Mouse (Mus musculus) adrenal gland, adult (tissue): ENCODE results near the gene Agl.
A peak's percentile ranks its signal among the peaks of the same experiment; 100 is the strongest.
"Not testable (repeated sequence)": the region's sequence is repeated elsewhere in the genome, so short reads cannot be mapped to it uniquely, and the experiment has no call there.

Experiments used
- DNase-seq, 2 experiments: peaks; one replicate each; pipeline ENCODE4 v3.0.0; 2022 to 2023; ENCODE audit warnings: low spot score in 1 of 2; ENCODE audit not compliant: inconsistent age in 2 of 2

Gene Agl

GRCm38 (mm10) chr3:116751191-116751860, 56.6 kb downstream of the Agl start:
- DNase-seq = peak in 1 of 2 experiments; percentile 74

- peak; percentile 16 to 55 for DNase-seq
Observed at GRCm38 (mm10) chr3:116748391-116749170, 59.4 kb downstream of the Agl start.

- DNase-seq = not testable (repeated sequence)
Observed at GRCm38 (mm10) chr3:116747648-116748047, 60.3 kb downstream of the Agl start.

GRCm38 (mm10) chr3:116740963-116741362, 67.0 kb downstream of the Agl start:
- DNase-seq = no peak

GRCm38 (mm10) chr3:116740106-116740505, 67.9 kb downstream of the Agl start:
- no peak for DNase-seq

- peak in 1 of 2 experiments; percentile 74 for DNase-seq
Observed at GRCm38 (mm10) chr3:116737326-116737731, 70.6 kb downstream of the Agl start.

GRCm38 (mm10) chr3:116729483-116730174, 78.3 kb downstream of the Agl start:
- no peak for DNase-seq

GRCm38 (mm10) chr3:116726807-116727206, 81.2 kb downstream of the Agl start:
- DNase-seq = no peak

- no peak for DNase-seq
Observed at GRCm38 (mm10) chr3:116723496-116724481, 84.2 kb downstream of the Agl start.

- DNase-seq = no peak
Observed at GRCm38 (mm10) chr3:116722980-116723379, 85.0 kb downstream of the Agl start.

- no peak for DNase-seq
Observed at GRCm38 (mm10) chr3:116718951-116719350, 89.0 kb downstream of the Agl start.

- DNase-seq = peak in 1 of 2 experiments; percentile 24
Observed at GRCm38 (mm10) chr3:116713031-116713430, 94.9 kb downstream of the Agl start.

- DNase-seq = no peak
Observed at GRCm38 (mm10) chr3:116712436-116712881, 95.5 kb downstream of the Agl start, which contains the start of gene Slc35a3. Gene Slc35a3, minus strand, starts transcription at chr3:116712831.

- DNase-seq = peak; percentile 85 to 96
Observed at GRCm38 (mm10) chr3:116711624-116712435, 96.1 kb downstream of the Agl start.

GRCm38 (mm10) chr3:116710941-116711340, 97.0 kb downstream of the Agl start:
- DNase-seq = no peak

- no peak for DNase-seq
Observed at GRCm38 (mm10) chr3:116705637-116706204, 102.2 kb downstream of the Agl start.

- no peak for DNase-seq
Observed at GRCm38 (mm10) chr3:116703835-116704234, 104.1 kb downstream of the Agl start.

GRCm38 (mm10) chr3:116702647-116703272, 105.2 kb downstream of the Agl start:
- DNase-seq = no peak

- DNase-seq = no peak
Observed at GRCm38 (mm10) chr3:116701601-116702000, 106.4 kb downstream of the Agl start.
